Mouse (Mus musculus): ENCODE data around the gene Ugt1a1. TPM values are rescaled to one million over a fixed set of nuclear protein-coding genes. Genes with fewer than 3 reads are reported as not detected.

The Ugt1a1 gene
- polyA plus RNA-seq, 1 experiment from 2014 or later, result not detected

GRCm38 (mm10) chr1:88237311-88237710 is 25.6 kb downstream of the Ugt1a1 start:
- Histone ChIP-seq H3K27me3 (replicated peaks; ENCODE audit: control insufficient read depth, insufficient read depth, low read length) (no peaks in the 10 kb centered on the region), H3K36me3 (ENCODE audit: control insufficient read depth, insufficient read depth, low read length) (no peaks in the 10 kb centered on the region), H3K4me3 (ENCODE audit: low read length) (no peak overlapping the region), H3K27ac (ENCODE audit: low read depth, low read length) (no peak overlapping the region), H3K9ac (ENCODE audit: low read depth, low read length) (no peak overlapping the region), H3K4me2 (ENCODE audit: low read length) (no peak overlapping the region), H3K4me1 (ENCODE audit: control insufficient read depth, insufficient read depth, low read depth, low read length) (no peaks in the 10 kb centered on the region), H3K9me3 (ENCODE audit: control insufficient read depth, low read length) (peaks cover 95% of the 10 kb centered on the region)
- no peak for ATAC-seq
- 77% methylated on average over 5 of the region's 5 CpGs for WGBS

GRCm38 (mm10) chr1:88238771-88239170 is 27.0 kb downstream of the Ugt1a1 start:
- Histone ChIP-seq H3K27me3 (replicated peaks; ENCODE audit: control insufficient read depth, insufficient read depth, low read length) (no peaks in the 10 kb centered on the region), H3K9ac (ENCODE audit: low read depth, low read length) (no peak overlapping the region), H3K27ac (ENCODE audit: low read depth, low read length) (no peak overlapping the region), H3K4me3 (ENCODE audit: low read length) (no peak overlapping the region), H3K36me3 (ENCODE audit: control insufficient read depth, insufficient read depth, low read length) (no peaks in the 10 kb centered on the region), H3K4me2 (ENCODE audit: low read length) (no peak overlapping the region), H3K4me1 (ENCODE audit: control insufficient read depth, insufficient read depth, low read depth, low read length) (no peaks in the 10 kb centered on the region), H3K9me3 (ENCODE audit: control insufficient read depth, low read length) (peaks cover 92% of the 10 kb centered on the region)
- WGBS, result 81% methylated on average over 6 of the region's 6 CpGs
- ATAC-seq, result 0 out of 2 replicates have a peak, but pooled peaks have one; percentile 5

GRCm38 (mm10) chr1:88240072-88240471 is 28.3 kb downstream of the Ugt1a1 start:
- Histone ChIP-seq H3K4me3 (ENCODE audit: low read length) (no peak overlapping the region), H3K9ac (ENCODE audit: low read depth, low read length) (no peak overlapping the region), H3K4me2 (ENCODE audit: low read length) (no peak overlapping the region), H3K4me1 (ENCODE audit: control insufficient read depth, insufficient read depth, low read depth, low read length) (no peaks in the 10 kb centered on the region), H3K36me3 (ENCODE audit: control insufficient read depth, insufficient read depth, low read length) (no peaks in the 10 kb centered on the region), H3K27ac (ENCODE audit: low read depth, low read length) (no peak overlapping the region), H3K9me3 (ENCODE audit: control insufficient read depth, low read length) (peaks cover 90% of the 10 kb centered on the region), H3K27me3 (replicated peaks; ENCODE audit: control insufficient read depth, insufficient read depth, low read length) (no peaks in the 10 kb centered on the region)
- no peak for ATAC-seq
- 77% methylated on average over 5 of the region's 5 CpGs for WGBS

- no peak for ATAC-seq
- no peak overlapping the region for H3K9ac ChIP-seq (ENCODE audit: low read depth, low read length)
- 75% methylated on average over 4 of the region's 4 CpGs for WGBS
- H3K36me3 ChIP-seq (ENCODE audit: control insufficient read depth, insufficient read depth, low read length), result no peaks in the 10 kb centered on the region
- H3K4me2 ChIP-seq (ENCODE audit: low read length), result no peak overlapping the region
- no peak overlapping the region for H3K27ac ChIP-seq (ENCODE audit: low read depth, low read length)
- no peaks in the 10 kb centered on the region for H3K27me3 ChIP-seq (replicated peaks; ENCODE audit: control insufficient read depth, insufficient read depth, low read length)
- no peak overlapping the region for H3K4me3 ChIP-seq (ENCODE audit: low read length)
- no peaks in the 10 kb centered on the region for H3K4me1 ChIP-seq (ENCODE audit: control insufficient read depth, insufficient read depth, low read depth, low read length)
- H3K9me3 ChIP-seq (ENCODE audit: control insufficient read depth, low read length), result peaks cover 90% of the 10 kb centered on the region
These were observed 28.8 kb downstream of the Ugt1a1 start for GRCm38 (mm10) chr1:88240579-88240978.

GRCm38 (mm10) chr1:88243861-88244260 is 32.1 kb downstream of the Ugt1a1 start:
- Histone ChIP-seq H3K4me3 (ENCODE audit: low read length) (no peak overlapping the region), H3K9me3 (ENCODE audit: control insufficient read depth, low read length) (peaks cover 90% of the 10 kb centered on the region), H3K27ac (ENCODE audit: low read depth, low read length) (no peak overlapping the region), H3K36me3 (ENCODE audit: control insufficient read depth, insufficient read depth, low read length) (no peaks in the 10 kb centered on the region), H3K4me1 (ENCODE audit: control insufficient read depth, insufficient read depth, low read depth, low read length) (no peaks in the 10 kb centered on the region), H3K4me2 (ENCODE audit: low read length) (no peak overlapping the region), H3K9ac (ENCODE audit: low read depth, low read length) (no peak overlapping the region), H3K27me3 (replicated peaks; ENCODE audit: control insufficient read depth, insufficient read depth, low read length) (no peaks in the 10 kb centered on the region)
- 69% methylated on average over 5 of the region's 5 CpGs for WGBS
- ATAC-seq, result no peak

- no peaks in the 10 kb centered on the region for H3K27me3 ChIP-seq (replicated peaks; ENCODE audit: control insufficient read depth, insufficient read depth, low read length)
- no peaks in the 10 kb centered on the region for H3K4me1 ChIP-seq (ENCODE audit: control insufficient read depth, insufficient read depth, low read depth, low read length)
- H3K27ac ChIP-seq (ENCODE audit: low read depth, low read length), result no peak overlapping the region
- peaks cover 90% of the 10 kb centered on the region for H3K9me3 ChIP-seq (ENCODE audit: control insufficient read depth, low read length)
- no peak overlapping the region for H3K4me2 ChIP-seq (ENCODE audit: low read length)
- no peak overlapping the region for H3K4me3 ChIP-seq (ENCODE audit: low read length)
- WGBS, result 81% methylated on average over 6 of the region's 6 CpGs
- no peak for ATAC-seq
- H3K9ac ChIP-seq (ENCODE audit: low read depth, low read length), result no peak overlapping the region
- H3K36me3 ChIP-seq (ENCODE audit: control insufficient read depth, insufficient read depth, low read length), result no peaks in the 10 kb centered on the region
These were observed 34.1 kb downstream of the Ugt1a1 start for GRCm38 (mm10) chr1:88245881-88246280.

GRCm38 (mm10) chr1:88246386-88246785 is 34.6 kb downstream of the Ugt1a1 start:
- Histone ChIP-seq H3K27ac (ENCODE audit: low read depth, low read length) (no peak overlapping the region), H3K4me1 (ENCODE audit: control insufficient read depth, insufficient read depth, low read depth, low read length) (no peaks in the 10 kb centered on the region), H3K9ac (ENCODE audit: low read depth, low read length) (no peak overlapping the region), H3K27me3 (replicated peaks; ENCODE audit: control insufficient read depth, insufficient read depth, low read length) (no peaks in the 10 kb centered on the region), H3K4me2 (ENCODE audit: low read length) (no peak overlapping the region), H3K9me3 (ENCODE audit: control insufficient read depth, low read length) (peaks cover 90% of the 10 kb centered on the region), H3K4me3 (ENCODE audit: low read length) (no peak overlapping the region), H3K36me3 (ENCODE audit: control insufficient read depth, insufficient read depth, low read length) (no peaks in the 10 kb centered on the region)
- ATAC-seq, result no peak
- 41% methylated on average over 6 of the region's 6 CpGs for WGBS

GRCm38 (mm10) chr1:88247660-88248059 is 35.9 kb downstream of the Ugt1a1 start:
- WGBS, result 51% methylated on average over 2 of the region's 2 CpGs
- H3K36me3 ChIP-seq (ENCODE audit: control insufficient read depth, insufficient read depth, low read length), result no peaks in the 10 kb centered on the region
- ATAC-seq, result no peak
- H3K4me1 ChIP-seq (ENCODE audit: control insufficient read depth, insufficient read depth, low read depth, low read length), result no peaks in the 10 kb centered on the region
- H3K9ac ChIP-seq (ENCODE audit: low read depth, low read length), result no peak overlapping the region
- H3K4me2 ChIP-seq (ENCODE audit: low read length), result no peak overlapping the region
- H3K9me3 ChIP-seq (ENCODE audit: control insufficient read depth, low read length), result peaks cover 89% of the 10 kb centered on the region
- no peak overlapping the region for H3K27ac ChIP-seq (ENCODE audit: low read depth, low read length)
- no peaks in the 10 kb centered on the region for H3K27me3 ChIP-seq (replicated peaks; ENCODE audit: control insufficient read depth, insufficient read depth, low read length)
- no peak overlapping the region for H3K4me3 ChIP-seq (ENCODE audit: low read length)

GRCm38 (mm10) chr1:88248658-88249057 is 36.9 kb downstream of the Ugt1a1 start:
- 73% methylated on average over 4 of the region's 4 CpGs for WGBS
- no peaks in the 10 kb centered on the region for H3K36me3 ChIP-seq (ENCODE audit: control insufficient read depth, insufficient read depth, low read length)

GRCm38 (mm10) chr1:88249596-88249995 is 37.8 kb downstream of the Ugt1a1 start:
- no peak overlapping the region for H3K4me2 ChIP-seq (ENCODE audit: low read length)
- H3K4me1 ChIP-seq (ENCODE audit: control insufficient read depth, insufficient read depth, low read depth, low read length), result no peaks in the 10 kb centered on the region
- 80% methylated on average over 7 of the region's 7 CpGs for WGBS
- H3K36me3 ChIP-seq (ENCODE audit: control insufficient read depth, insufficient read depth, low read length), result no peaks in the 10 kb centered on the region
- no peak overlapping the region for H3K9ac ChIP-seq (ENCODE audit: low read depth, low read length)
- ATAC-seq, result no peak
- H3K4me3 ChIP-seq (ENCODE audit: low read length), result no peak overlapping the region
- H3K27ac ChIP-seq (ENCODE audit: low read depth, low read length), result no peak overlapping the region
- H3K9me3 ChIP-seq (ENCODE audit: control insufficient read depth, low read length), result peaks cover 88% of the 10 kb centered on the region
- no peaks in the 10 kb centered on the region for H3K27me3 ChIP-seq (replicated peaks; ENCODE audit: control insufficient read depth, insufficient read depth, low read length)

More at GRCm38 (mm10) chr1:88248658-88249057, 36.9 kb downstream of the Ugt1a1 start:
- H3K27me3 ChIP-seq (replicated peaks; ENCODE audit: control insufficient read depth, insufficient read depth, low read length), result no peaks in the 10 kb centered on the region
- H3K27ac ChIP-seq (ENCODE audit: low read depth, low read length), result no peak overlapping the region
- no peaks in the 10 kb centered on the region for H3K4me1 ChIP-seq (ENCODE audit: control insufficient read depth, insufficient read depth, low read depth, low read length)
- H3K4me3 ChIP-seq (ENCODE audit: low read length), result no peak overlapping the region
- H3K9me3 ChIP-seq (ENCODE audit: control insufficient read depth, low read length), result peaks cover 91% of the 10 kb centered on the region
- no peak for ATAC-seq
- H3K9ac ChIP-seq (ENCODE audit: low read depth, low read length), result no peak overlapping the region
- H3K4me2 ChIP-seq (ENCODE audit: low read length), result no peak overlapping the region

Measured in hindbrain, embryonic 16.5 days (tissue).